Mouse (Mus musculus): ENCODE results near the gene Ifit3. TPM values are rescaled to one million over a fixed set of nuclear protein-coding genes. Genes with fewer than 3 reads are reported as not detected.
"Not testable (repeated sequence)": the region's sequence is repeated elsewhere in the genome, so short reads cannot be mapped to it uniquely, and the experiment has no call there.

The Ifit3 gene
- 1 to 10 TPM; 1.2 to 1.3 TPM for total RNA-seq (2021)
- long read RNA-seq, experiment 1, transcript Ifit3-201 (2 exons, 1,745 nt), result major isoform, 6 of 8 reads
- long read RNA-seq, experiment 1, partial matches to known transcripts, result 0 of 8 reads
- long read RNA-seq, experiment 1, other reads (novel, unspliced or antisense), result 2 of 8 reads
- long read RNA-seq, experiment 2, partial matches to known transcripts, result 0 of 3 reads
- long read RNA-seq, experiment 2, other reads (novel, unspliced or antisense), result 0 of 3 reads

GRCm38 (mm10) chr19:34583126-34583766, at the start of gene Ifit3:
Gene Ifit3, plus strand, starts transcription at chr19:34583531.
- intact Hi-C loops (cut with DNase I), result not testable (repeated sequence)
- DNase-seq, result peak in 1 of 2 experiments; percentile 18

DNA sequence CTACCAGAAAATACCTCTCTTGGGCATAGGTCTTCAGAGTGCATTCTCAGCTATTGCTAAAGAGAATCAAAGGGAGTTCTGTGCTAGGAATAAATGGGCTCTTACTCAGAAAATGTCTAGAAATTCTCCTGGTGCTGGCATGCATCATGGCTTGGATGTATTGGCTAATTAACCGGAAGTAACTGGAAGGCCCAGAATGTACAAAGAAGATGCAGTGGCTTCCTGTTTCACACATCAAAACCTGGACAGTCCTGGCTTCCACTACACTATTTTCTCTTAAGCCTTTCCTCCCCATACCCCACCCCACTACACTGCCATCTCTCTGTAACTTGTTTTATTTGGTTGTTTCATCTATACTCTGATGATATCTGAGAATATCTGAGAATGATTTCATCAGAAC, 43.9 kb upstream of the Ifit3 start:
- intact Hi-C loops (cut with DNase I), result no loop called here

DNA sequence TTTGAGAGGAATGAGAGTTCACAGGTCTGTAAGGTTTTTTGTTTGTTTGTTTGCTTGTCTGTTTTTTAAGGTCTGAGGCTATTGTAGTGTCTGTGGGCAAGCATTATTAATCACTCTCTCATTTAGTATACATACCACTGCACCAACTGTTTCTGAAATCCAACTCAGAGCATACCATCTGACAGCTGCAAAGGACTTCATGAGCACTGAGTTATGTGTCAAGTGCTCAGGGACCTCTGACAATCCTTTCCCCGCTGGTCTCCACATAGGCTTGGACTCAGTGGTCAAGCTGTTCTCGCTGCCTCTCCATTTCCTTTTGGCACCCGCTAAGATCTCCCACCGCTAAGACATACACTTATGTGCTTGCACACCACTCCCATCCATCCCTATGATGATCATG, 37.1 kb upstream of the Ifit3 start:
- intact Hi-C loops (cut with DNase I), result loop anchor here (5.0 kb wide), 1 partner anchor 44 kb away; no protein-coding TSS in a partner anchor
- DNase-seq, result no peak

More for the DNA sequence above, 43.9 kb upstream of the Ifit3 start:
- no peak for DNase-seq

GRCm38 (mm10) chr19:34547976-34548375, 35.4 kb upstream of the Ifit3 start:
- intact Hi-C loops (cut with DNase I), result loop anchor here (1.0 to 5.0 kb wide), 3 partner anchors 46 to 213 kb away; no protein-coding TSS in a partner anchor

DNA sequence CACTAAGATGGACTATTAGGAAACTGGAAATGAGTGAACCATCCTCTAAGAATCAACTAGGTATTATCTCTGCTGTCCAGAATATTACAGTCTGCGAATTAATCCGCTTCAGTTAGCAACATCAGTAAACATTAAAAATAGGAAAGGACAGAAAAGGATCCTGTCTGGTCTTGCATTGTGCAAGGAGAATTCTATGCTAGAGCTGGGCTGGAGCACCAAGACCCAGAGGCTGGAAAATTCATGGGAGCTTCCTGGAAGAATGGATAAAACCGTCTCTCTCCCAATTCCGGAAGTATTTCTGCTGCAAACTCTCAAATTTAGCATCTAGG, 33.2 kb upstream of the Ifit3 start:
- DNase-seq, result no peak
- intact Hi-C loops (cut with DNase I), result loop anchor here (5.0 to 10.0 kb wide), 2 partner anchors 225 to 308 kb away; no protein-coding TSS in a partner anchor

More at GRCm38 (mm10) chr19:34547976-34548375, 35.4 kb upstream of the Ifit3 start:
- peak; percentile 83 to 88 for DNase-seq

DNA sequence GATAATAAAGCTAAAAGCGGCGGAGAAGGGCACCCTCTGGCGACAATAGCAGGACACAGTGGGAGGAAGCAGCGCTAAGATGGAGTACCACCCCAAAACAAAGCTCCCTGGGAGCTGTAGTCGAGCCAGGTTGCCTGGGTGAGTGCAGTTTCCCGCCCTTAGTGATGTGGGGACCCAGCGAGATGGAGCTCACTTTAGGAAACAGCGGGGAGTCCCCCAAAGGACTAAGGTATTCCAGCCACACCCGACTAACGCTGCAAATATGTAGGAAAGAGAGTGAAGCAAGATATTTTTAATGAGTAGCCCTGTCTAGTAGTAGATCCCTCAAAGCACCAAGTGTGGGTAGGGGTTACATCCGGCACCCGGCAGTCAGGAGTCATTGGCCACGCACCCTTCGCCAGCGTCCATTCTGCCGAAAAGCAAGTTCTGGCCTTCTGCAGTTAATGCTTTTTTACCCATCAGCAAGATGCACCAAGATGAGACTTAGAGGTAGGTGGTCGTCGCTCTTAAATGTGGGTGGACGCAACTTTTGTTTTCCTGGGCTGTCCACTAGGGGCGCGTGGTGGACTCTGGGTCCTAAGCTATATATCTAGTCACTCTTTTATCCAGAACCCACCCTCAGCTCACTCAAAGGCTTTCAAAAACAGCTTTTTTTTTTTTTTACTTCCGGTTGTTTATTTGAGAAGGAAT, 32.7 kb upstream of the Ifit3 start, which contains the start of gene Ifit2:
Gene Ifit2 (plus strand): TSS at position 161 of the 690 bp plus-strand sequence.
- peak; percentile 67 to 79 for DNase-seq
- intact Hi-C loops (cut with DNase I), result loop anchor here (5.0 to 10.0 kb wide), 2 partner anchors 224 to 308 kb away; no protein-coding TSS in a partner anchor

GRCm38 (mm10) chr19:34551981-34552380, 31.4 kb upstream of the Ifit3 start:
- intact Hi-C loops (cut with DNase I), result loop anchor here (5.0 to 10.0 kb wide), 2 partner anchors 223 to 310 kb away; no protein-coding TSS in a partner anchor
- peak in 1 of 2 experiments; percentile 43 for DNase-seq

DNA sequence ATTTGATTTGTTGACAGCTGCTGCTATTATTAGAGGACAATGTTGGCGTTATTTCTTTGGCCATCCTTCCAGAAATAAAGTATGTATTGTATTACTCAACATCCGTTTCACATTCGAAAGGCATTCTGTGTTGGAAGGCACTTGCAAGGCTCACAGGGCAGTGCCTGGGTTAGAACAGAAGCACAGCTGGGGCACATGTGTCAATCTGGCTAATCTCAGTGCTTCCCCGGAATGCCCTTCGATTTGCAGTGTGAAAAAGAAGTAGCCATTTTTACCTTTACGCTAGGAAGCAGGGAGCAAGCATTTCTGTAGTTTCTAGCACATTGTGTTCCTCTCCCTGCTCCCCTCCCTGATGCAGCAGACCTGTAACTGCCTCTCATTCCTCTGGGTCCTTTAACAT, 30.3 kb upstream of the Ifit3 start:
- peak in 1 of 2 experiments; percentile 25 for DNase-seq
- intact Hi-C loops (cut with DNase I), result loop anchor here (5.0 to 10.0 kb wide), 2 partner anchors 222 to 311 kb away; no protein-coding TSS in a partner anchor

DNA sequence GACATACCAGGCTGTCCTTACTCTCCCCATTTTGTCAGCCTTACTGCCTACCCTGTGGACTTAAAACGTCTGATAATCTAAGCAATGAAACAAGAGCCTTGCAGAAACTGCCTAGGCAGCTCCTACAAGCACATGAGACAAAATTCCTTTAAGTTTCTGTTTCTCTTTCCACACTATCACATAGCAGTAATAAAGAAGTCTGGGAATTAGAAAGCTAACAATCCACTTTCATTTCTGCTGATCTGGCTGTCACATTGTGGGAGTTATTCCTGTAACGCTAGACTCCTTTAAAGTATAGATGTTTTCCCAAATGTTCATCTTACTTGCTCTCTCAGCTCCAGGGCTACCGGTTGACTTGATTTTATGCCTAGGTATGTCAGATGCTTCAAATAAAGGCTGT, 29.8 kb upstream of the Ifit3 start:
- intact Hi-C loops (cut with DNase I), result loop anchor here (5.0 to 10.0 kb wide), 2 partner anchors 221 to 311 kb away; no protein-coding TSS in a partner anchor

DNA sequence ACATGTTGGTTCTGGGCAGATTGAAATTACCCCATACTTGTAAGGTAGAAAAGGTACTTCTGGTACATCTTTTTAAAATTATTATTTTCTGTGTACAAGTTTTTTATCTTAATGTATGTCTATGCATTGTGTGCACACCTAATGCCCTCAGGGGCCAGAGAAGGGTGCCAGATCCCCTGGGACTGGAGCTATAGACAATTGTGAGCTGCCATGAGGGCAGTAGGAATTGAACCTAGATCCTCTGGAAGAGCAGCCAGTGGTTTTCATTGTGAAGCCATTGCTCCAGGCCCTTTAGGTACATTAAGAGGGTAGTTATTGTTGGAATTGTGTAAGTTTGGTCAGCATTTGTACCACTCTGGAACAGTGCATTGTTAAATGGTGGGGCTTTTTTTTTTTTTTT, 29.3 kb upstream of the Ifit3 start:
- intact Hi-C loops (cut with DNase I), result loop anchor here (5.0 to 10.0 kb wide), 2 partner anchors 221 to 312 kb away; no protein-coding TSS in a partner anchor
- no peak for DNase-seq

More for the DNA sequence above, 29.8 kb upstream of the Ifit3 start:
- no peak for DNase-seq

GRCm38 (mm10) chr19:34556621-34557020, 26.7 kb upstream of the Ifit3 start:
- peak in 1 of 2 experiments; percentile 37 for DNase-seq
- intact Hi-C loops (cut with DNase I), result loop anchor here (10.0 kb wide), 1 partner anchor 218 kb away; no protein-coding TSS in a partner anchor

- intact Hi-C loops (cut with DNase I), result no loop called here
- DNase-seq, result no peak
Measured at GRCm38 (mm10) chr19:34562556-34562955, 20.8 kb upstream of the Ifit3 start.

DNA sequence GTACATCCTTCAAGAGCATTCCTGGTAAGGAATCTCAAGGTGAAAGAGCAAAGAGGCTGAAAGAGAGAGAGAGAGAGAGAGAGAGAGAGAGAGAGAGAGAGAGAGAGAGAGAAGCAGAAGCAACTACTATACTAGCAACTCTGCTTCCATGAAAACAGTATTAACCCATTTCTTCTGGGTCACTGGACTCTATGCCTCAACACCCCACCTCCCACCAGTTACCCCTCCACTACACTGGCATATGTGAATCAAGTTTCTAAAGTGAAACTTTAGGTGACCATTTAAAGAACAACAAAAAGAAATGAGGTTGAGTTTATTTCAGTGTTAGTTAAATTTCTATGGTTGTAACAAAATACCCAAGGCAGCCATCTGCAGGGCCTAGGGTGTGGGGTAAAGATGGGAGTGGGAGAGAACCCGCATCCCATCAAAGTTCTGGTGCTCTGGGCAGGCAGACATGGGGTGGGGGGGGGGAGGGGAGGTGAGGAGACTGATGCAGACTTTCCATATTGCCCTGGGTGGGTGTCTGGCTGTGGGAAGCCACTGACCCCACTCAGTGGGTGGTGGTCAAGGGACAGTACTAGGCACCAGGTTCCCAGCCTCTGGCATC, 17.1 kb upstream of the Ifit3 start:
- intact Hi-C loops (cut with DNase I), result no loop called here
- DNase-seq, result no peak

- intact Hi-C loops (cut with DNase I), result no loop called here
- DNase-seq, result no peak
Measured at GRCm38 (mm10) chr19:34568988-34569895, 14.1 kb upstream of the Ifit3 start.

GRCm38 (mm10) chr19:34569896-34570476, 13.3 kb upstream of the Ifit3 start:
- DNase-seq, result no peak
- intact Hi-C loops (cut with DNase I), result no loop called here

- intact Hi-C loops (cut with DNase I), result no loop called here
Measured at GRCm38 (mm10) chr19:34571080-34571479, 12.3 kb upstream of the Ifit3 start.

DNA sequence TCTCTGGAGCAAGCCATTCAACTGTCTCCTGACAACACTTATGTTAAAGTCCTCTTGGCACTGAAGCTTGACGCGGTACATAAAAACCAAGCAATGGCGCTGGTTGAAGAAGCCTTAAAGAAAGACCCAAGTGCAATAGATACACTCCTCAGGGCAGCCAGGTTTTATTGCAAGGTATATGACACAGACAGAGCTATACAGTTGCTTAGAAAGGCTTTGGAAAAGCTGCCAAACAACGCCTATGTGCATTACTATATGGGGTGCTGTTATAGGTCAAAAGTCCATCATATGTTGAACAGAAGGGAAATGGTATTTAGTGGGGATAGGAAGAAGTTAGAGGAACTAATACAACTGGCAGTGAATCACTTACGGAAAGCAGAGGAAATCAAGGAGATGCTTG, 9.7 kb upstream of the Ifit3 start:
- no peak for DNase-seq
- intact Hi-C loops (cut with DNase I), result no loop called here

More at GRCm38 (mm10) chr19:34571080-34571479, 12.3 kb upstream of the Ifit3 start:
- no peak for DNase-seq

DNA sequence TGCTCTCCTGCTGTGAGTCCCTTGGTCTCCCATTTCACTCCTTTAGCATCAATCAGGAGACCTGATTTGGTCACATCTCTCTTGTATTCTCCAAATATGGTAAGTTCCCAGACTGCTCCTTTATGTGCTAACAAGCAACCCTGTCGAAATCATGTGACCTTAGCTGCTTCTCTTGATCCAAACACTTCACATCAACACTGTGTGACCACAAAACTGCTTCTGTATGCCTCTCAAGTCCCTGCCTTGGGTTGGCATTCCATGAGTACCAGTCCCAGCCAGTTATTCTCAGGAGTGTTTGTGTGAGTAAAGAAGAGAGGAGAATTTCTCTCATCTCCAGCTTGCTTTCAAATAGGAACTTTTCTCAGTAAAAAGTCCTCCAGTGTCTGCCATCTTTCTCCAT, 6.2 kb upstream of the Ifit3 start:
- DNase-seq, result no peak
- intact Hi-C loops (cut with DNase I), result no loop called here

DNA sequence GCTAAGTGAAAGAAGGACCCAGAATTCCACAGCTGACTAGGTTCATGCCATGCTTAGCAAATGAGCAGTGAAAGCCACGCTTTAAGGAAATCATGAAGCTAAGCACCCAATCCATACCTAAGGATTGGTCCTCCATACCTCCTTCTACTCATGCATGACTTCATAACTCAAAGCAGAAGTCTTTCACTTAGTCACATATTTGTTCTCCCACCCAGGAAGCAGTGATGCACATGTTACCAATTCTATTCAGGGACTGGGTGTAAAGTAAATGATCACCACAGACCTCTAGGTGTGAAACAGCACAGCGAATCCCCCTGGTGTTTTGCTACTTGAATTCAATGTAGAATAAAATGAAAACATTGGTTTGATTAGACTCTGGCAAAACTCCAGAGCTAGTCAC, 635 bp upstream of the Ifit3 start:
- intact Hi-C loops (cut with DNase I), result loop anchor here (1.0 kb wide), 1 partner anchor 24 kb away; no protein-coding TSS in a partner anchor
- DNase-seq, result not testable (repeated sequence)

Measured in heart, postnatal 14 days (tissue).